Mouse (Mus musculus): ENCODE data around the gene Stard7. TPM values are rescaled to one million over a fixed set of nuclear protein-coding genes. Genes with fewer than 3 reads are reported as not detected.
A peak's percentile ranks its signal among the peaks of the same experiment; 100 is the strongest.
"Not testable (repeated sequence)": the region's sequence is repeated elsewhere in the genome, so short reads cannot be mapped to it uniquely, and the experiment has no call there.

Gene Stard7
- total RNA-seq, 2 experiments from 2014 or later, result 88.9 to 152 TPM

DNA sequence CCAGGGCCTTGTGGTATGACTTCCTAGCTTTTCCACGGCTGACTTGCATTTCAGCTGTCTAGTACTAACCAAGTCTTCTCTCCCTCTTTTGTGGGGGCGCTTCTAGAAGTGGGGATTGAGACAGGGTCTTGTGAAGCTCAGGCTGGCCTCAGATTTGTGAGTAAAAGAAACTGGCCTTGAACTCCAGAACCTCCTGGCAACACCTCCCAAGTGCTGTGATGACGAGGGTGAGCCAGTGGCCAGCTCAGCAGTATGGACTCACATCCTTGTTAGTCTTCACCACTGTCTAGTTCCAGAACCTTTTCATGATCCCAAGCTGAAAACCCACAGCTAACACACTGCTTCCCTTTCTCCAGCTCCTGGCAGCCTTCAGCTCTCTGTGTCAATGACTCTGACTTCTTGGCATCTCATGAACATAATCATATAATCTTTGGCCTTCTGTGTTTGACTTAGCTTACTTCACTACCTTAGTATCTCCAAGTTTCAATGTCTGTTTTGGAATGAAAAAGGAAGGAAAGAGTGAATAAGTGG lies 15.3 kb upstream of the Stard7 start:
- Histone ChIP-seq H3K4me3 (no peak overlapping the region), H3K27ac (peak overlapping the region; percentile 97)
- no peak for TF ChIP-seq CTCF (IDR thresholded peaks at IDR 0.05)
- DNase-seq, result no peak
- intact Hi-C loops (cut with DNase I), result loop anchor here (2.0 to 5.0 kb wide), 2 partner anchors 14 to 43 kb away; no protein-coding TSS in a partner anchor

DNA sequence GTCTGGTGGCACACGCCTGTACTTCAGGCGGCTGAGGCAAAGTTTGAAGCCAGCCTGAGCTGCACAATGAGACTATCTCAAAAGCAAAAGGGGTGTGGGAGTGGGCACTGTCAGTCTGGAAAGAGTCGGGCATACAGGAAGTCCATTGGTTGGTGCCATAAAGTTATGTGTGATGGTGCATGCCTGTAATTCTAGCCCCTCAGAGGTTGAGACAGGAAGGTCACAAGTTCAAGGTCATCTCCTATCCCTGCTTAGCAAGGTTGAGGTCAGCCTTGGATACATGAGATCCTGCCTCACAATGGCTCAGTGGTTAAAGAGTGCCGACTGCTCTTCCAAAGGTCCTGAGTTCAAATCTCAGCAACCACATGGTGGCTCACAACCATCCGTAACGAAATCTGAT lies 14.7 kb upstream of the Stard7 start:
- no peak for DNase-seq
- Histone ChIP-seq H3K4me3 (no peak overlapping the region), H3K27ac (peak overlapping the region; percentile 97)
- intact Hi-C loops (cut with DNase I), result loop anchor here (2.0 kb wide), 1 partner anchor 14 kb away; no protein-coding TSS in a partner anchor
- no peak for TF ChIP-seq CTCF (IDR thresholded peaks at IDR 0.05)

DNA sequence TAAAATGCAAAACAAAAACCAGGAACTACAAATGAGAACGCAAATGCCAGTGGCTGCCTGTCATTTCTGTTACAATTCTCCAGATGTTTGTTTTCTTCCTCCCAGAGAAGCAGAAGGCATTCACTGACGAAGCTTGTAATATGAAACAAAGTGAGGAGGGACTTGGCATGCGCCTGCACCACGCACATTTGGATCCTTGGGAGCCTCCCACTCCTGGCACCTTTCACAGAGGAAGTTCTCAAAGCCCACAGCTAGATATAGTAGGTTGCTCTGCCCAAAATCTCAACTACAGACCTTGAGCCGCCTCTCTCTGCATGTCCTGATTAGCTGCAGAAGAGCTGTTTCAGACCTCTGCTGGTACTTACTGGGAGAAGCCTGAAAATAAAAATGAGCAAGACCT lies 10.7 kb upstream of the Stard7 start:
- Histone ChIP-seq H3K27ac (peak overlapping the region; percentile 75), H3K4me3 (no peak overlapping the region)
- intact Hi-C loops (cut with DNase I), result no loop called here
- no peak for TF ChIP-seq CTCF (IDR thresholded peaks at IDR 0.05)
- peak; percentile 44 for DNase-seq

DNA sequence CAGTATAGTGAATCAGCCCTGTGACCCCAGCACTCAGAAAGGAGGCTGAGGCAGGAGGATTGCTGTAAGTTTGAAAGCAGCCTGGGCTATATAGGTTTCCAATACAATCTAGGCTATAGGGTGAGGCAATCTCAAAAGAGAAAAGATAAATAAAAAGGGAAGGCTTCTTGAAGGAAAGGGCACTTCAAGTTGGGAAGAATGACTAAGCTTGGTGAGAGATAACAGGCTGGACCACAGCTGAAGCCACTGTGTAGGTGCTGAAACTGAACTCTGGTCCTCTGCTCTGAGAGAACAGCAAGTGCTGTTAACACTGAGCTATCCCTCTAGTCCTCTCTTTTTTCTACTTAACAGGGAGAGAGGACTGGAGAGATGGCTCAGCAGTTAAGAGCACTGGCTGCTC lies 7.5 kb upstream of the Stard7 start:
- Histone ChIP-seq H3K4me3 (no peak overlapping the region), H3K27ac (no peak overlapping the region)
- no peak for TF ChIP-seq CTCF (IDR thresholded peaks at IDR 0.05)
- DNase-seq, result no peak
- intact Hi-C loops (cut with DNase I), result no loop called here

DNA sequence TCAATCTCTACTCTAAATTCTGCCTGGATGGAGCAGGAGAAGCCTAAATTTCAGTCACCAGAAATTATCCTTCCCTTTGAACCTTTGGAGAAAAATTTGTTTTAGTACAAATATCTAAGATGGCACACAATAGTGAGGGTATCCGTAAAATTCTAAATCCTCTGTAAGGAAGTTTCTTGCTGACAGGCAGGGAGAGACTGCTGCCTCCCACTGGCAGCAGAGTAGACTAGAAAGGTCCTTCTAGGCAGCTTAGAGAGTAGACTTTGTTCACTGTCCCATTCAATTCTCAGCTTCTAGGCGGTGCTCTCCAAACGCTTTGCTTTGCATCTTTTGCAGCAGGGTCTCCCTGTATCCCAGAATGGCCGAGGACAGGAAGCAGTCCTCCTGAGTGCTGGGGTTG lies 2.2 kb upstream of the Stard7 start:
- H3K4me3 ChIP-seq, result no peak overlapping the region
- DNase-seq, result no peak
- H3K27ac ChIP-seq, result peak overlapping the region; percentile 99; the same call in 1 of the 2 replicates
- intact Hi-C loops (cut with DNase I), result loop anchor here (2.0 kb wide), 2 partner anchors 13 to 59 kb away; partner anchors contain the start of genes 1810024B03Rik and Snrnp200
- peak; percentile 43 for TF ChIP-seq CTCF (IDR thresholded peaks at IDR 0.05)

DNA sequence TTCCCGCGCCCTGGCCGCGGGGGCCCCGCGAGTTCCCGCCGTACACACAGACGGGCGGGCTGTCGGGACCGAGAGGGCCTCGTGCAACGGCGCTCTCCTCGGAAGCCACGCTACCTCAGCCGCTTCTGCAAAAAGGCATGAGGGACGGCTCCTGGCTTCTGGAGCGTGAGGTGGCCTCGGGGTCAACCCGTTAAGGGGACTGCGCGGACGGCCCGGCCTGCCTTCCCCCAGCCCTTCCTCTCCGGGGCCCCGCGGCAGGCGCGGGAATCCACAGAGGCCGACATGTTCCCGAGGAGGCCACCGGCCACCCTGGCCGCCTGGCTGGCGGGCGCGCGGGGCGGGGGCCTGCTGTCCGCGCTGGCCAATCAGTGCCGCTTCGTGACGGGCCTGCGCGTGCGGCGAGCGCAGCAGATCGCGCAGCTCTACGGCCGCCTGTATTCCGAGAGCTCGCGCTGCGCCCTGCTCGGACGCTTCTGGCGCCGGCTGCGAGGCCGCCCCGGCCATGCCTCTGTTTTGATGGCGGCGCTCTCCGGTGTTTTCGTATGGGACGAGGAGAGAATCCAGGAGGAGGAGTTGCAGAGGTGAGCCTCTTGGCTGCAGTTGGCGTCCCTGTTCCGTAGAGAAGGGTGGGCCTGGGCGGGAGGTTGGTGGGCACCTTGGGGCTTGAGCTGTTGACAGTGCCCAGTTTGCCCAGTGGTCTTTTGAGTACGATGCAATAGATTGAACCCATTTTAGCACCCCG lies 453 bp downstream of the Stard7 start:
- peak overlapping the region; percentile 99 for H3K27ac ChIP-seq
- H3K4me3 ChIP-seq, result peak overlapping the region; percentile 100
- intact Hi-C loops (cut with DNase I), result no loop called here
- no peak for TF ChIP-seq CTCF (IDR thresholded peaks at IDR 0.05)
- DNase-seq, result peak; percentile 96

DNA sequence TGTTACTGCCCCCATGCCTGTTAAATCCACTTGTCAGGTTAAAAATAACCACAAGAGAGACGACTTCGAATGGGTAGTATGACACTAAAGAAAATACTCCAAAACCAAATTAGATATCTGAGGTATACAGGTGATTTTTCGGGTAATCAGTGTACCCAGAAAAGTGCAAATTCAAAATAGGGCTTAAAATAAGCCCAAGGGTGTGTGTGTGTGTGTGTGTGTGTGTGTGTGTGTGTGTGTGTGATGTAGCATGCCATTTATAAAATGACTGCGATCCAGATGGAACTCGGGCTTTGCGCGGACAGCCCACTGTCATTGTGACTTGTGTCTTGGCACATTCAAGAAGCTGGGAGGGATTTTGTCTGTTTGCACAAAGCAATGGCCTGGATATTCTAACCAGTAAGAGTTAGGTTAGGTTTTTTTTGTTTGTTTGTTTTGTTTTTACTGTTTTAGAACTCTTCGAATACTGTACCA lies 1.1 kb downstream of the Stard7 start:
- peak overlapping the region; percentile 100 for H3K4me3 ChIP-seq
- intact Hi-C loops (cut with DNase I), result no loop called here
- DNase-seq, result peak; percentile 59
- H3K27ac ChIP-seq, result peak overlapping the region; percentile 99
- no peak for TF ChIP-seq CTCF (IDR thresholded peaks at IDR 0.05)

DNA sequence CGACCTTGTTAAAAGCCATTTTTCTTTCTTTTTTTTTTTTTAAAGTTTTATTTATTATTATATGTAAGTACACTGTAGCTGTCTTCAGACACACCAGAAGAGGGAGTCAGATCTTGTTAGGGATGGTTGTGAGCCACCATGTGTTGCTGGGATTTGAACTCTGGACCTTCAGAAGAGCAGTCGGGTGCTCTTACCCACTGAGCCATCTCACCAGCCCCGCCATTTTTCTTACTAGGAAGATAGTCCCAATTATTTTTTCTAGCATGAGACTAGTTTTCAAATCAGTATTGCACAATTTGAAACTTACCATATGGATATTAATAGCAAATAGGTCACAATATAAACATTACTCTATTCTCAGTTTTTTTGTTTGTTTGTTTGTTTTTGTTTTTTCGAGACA lies 2.0 kb downstream of the Stard7 start:
- intact Hi-C loops (cut with DNase I), result not testable (repeated sequence)
- peak overlapping the region; percentile 100 for H3K4me3 ChIP-seq

DNA sequence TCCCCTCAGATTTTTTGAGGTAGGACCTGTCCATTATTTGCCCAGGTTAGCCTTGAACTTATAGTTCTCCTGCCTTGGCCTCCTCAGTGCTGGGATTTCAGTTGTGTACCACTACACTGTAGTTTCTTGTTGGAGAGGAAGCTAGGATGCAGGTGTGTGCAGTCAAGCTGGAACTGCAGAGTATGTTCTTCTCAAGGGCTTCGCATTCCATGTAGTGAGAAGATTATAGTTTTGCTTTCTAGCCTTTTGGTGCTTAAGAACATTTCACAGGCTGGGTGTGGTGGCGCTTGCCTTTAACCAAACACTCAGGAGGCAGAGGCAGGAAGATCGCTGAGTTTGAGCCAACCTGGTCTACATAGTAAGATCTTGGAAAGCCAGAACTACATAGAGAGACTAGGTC lies 2.8 kb downstream of the Stard7 start:
- intact Hi-C loops (cut with DNase I), result no loop called here
- peak overlapping the region; percentile 99 for H3K27ac ChIP-seq
- peak overlapping the region; percentile 100 for H3K4me3 ChIP-seq
- no peak for DNase-seq
- TF ChIP-seq CTCF (IDR thresholded peaks at IDR 0.05), result no peak

More for the DNA sequence above, 2.0 kb downstream of the Stard7 start:
- DNase-seq, result not testable (repeated sequence)
- peak overlapping the region; percentile 99 for H3K27ac ChIP-seq

DNA sequence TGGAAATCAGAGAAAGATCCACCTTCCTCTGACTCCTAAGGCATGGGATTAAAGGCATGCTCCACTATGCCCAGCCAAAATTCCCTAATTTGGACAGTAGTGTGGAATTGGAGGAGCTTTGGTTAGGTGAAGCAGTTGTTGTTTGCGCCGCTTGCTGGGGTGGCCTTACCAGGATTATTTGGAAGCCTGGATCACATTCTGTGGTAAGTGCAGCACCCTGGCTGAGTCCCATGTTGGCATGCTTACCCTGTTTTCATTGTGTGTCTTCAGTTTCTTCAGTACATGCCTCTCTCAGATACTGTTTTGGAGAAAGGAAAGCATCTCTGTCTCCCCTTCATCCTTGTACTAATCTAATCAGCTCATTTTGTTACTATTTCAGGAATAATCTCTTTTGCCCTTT lies 4.6 kb downstream of the Stard7 start:
- TF ChIP-seq CTCF (IDR thresholded peaks at IDR 0.05), result no peak
- DNase-seq, result peak; percentile 67
- intact Hi-C loops (cut with DNase I), result no loop called here
- Histone ChIP-seq H3K4me3 (peak overlapping the region; percentile 61), H3K27ac (peak overlapping the region; percentile 86)

DNA sequence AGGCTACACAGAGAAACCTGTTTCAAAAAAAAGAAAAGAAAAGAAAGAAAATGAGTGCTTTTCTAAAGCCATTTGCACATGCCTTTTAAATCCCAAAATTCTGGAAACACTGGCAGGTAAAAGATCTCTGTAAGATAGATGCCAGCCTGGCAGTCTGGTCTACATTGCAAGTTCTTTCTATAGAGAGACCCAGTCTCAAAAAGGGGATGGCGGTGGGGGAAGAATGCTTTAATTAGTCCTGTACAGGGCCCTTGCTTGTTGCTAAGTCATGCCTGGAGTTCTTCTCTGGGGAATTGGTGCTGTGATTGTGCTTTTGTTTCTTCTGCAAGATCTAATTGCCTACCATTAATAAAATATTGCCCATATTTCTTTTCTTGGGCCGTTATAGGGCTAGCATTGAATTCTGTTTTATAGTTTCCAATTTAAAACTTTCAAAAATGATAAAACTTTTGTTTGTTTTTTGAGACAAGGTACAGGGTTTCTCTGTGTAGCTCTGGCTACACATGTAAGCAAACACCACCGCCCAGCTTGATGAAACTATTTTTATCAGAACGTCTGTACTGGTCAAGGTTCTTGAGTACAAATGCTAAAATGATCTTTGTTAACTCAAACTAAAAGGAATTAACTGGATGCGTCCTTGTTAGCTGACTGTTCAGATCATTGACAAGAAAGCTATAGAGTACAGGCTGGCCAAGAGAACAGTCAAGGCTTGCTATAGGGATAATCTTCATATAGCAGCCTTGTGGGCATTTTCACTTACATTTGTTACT lies 5.7 kb downstream of the Stard7 start:
- Histone ChIP-seq H3K4me3 (peak overlapping the region; percentile 61), H3K27ac (peak overlapping the region; percentile 86)
- DNase-seq, result no peak
- no peak for TF ChIP-seq CTCF (IDR thresholded peaks at IDR 0.05)
- intact Hi-C loops (cut with DNase I), result no loop called here

DNA sequence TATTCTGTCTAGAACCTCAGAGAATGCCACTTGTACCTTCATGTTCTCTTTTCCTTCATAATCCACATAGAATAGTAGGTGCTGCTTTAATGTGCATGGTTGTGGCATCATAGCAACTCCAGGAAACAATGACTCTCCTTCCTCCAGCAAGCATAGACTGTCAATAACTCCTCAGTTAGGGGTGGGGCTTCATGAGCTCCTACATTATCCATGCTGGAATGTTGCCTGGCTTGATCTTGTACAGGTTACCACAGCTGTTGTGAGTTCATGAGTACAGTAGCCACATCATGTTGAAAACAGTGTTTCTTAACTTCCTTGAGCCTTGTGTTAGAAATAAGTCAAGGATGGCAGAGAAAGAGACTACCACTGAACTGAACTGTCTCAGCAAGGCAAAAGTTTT lies 8.1 kb downstream of the Stard7 start:
- DNase-seq, result no peak
- TF ChIP-seq CTCF (IDR thresholded peaks at IDR 0.05), result no peak
- Histone ChIP-seq H3K27ac (no peak overlapping the region), H3K4me3 (no peak overlapping the region)
- intact Hi-C loops (cut with DNase I), result no loop called here

DNA sequence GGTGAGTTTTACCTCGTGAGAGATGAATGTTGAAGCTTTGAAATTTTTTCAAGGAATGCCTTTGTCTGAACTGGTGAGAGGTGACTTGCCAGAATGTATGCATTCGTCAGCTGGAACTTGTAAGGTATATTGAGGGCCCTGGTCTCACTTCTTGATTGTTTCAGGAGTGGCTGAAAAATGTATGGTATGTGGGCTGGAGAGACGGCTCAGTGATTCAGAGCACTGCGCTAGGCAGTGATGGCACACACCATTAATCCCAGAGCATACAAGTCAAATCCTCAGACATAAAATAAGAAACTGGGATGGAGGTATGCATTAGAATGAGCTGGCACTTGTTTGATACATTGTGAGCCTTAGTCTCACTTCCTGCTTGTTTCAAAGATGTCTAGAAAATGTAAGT lies 22.2 kb downstream of the Stard7 start:
- intact Hi-C loops (cut with DNase I), result no loop called here
- TF ChIP-seq CTCF (IDR thresholded peaks at IDR 0.05), result no peak
- no peak overlapping the region for H3K27ac ChIP-seq
- no peak for DNase-seq
- no peak overlapping the region for H3K4me3 ChIP-seq

All from gastrocnemius, adult 2 months (tissue).